Mouse (Mus musculus): ENCODE data around the gene Fam240a.

DNA sequence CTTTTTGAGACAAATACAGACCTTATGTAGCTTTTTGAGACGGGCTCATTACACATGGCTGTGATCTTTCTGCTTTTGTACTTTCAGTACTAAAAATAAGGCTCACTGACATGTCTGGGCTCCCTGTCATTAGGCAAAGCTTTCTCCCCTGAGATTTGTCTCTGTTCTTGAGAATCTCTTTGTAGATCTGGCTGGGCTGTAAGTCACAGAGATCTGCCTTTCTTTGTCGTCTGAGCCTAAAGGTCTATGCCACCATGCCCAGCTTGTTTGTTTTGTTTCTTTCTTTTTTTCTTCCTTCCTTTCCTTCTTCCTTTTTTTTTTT lies 49.2 kb upstream of the Fam240a start:
- TF ChIP-seq CTCF (IDR thresholded peaks at IDR 0.05; ENCODE audit: extremely low read depth, insufficient read depth, insufficient read length, insufficient replicate concordance) (no peak), POLR2A (IDR thresholded peaks at IDR 0.05; ENCODE audit: low read depth, low read length) (no peak)

Data from spleen, adult 2 months (tissue).